Mouse (Mus musculus) bone marrow macrophage, adult 2 months (primary cell): ENCODE data around the gene Hddc3. TPM values are rescaled to one million over a fixed set of nuclear protein-coding genes. Genes with fewer than 3 reads are reported as not detected.
"Not testable (repeated sequence)": the region's sequence is repeated elsewhere in the genome, so short reads cannot be mapped to it uniquely, and the experiment has no call there.

ENCODE experiments used
- H3K27ac ChIP-seq: 2 replicates; pipeline ENCODE4 v1.5.1; 2012; ENCODE audit warnings: low read depth, low read length; ENCODE audit not compliant: insufficient read depth
- H3K4me1 ChIP-seq: 2 replicates; pipeline ENCODE4 v1.6.1; 2012; ENCODE audit warnings: low read length; ENCODE audit not compliant: control insufficient read depth, insufficient read depth
- H3K4me3 ChIP-seq: 2 replicates; pipeline ENCODE4 v1.5.1; 2012; ENCODE audit warnings: mild to moderate bottlenecking, low read length, moderate library complexity; ENCODE audit not compliant: insufficient read depth
- CTCF ChIP-seq: IDR thresholded peaks from 2 replicates; pipeline ENCODE4 v1.5.1; 2012; ENCODE audit warnings: low read depth, mild to moderate bottlenecking, low read length, moderate library complexity
- POLR2A ChIP-seq: IDR thresholded peaks from 2 replicates; pipeline ENCODE4 v1.6.1; 2012; ENCODE audit warnings: mild to moderate bottlenecking, low read depth, low read length, borderline replicate concordance
- polyA plus RNA-seq: library from polyadenylated mRNA; stranded (reverse); fragments of >200 nt; gene quantifications from 2 replicates; pipeline ENCODE4 v1.2.4, GENCODE M21; 2012; ENCODE audit not compliant: missing spikeins, insufficient read depth, insufficient read length

Gene Hddc3
- polyA plus RNA-seq, 1 experiment: 7.5 TPM

DNA sequence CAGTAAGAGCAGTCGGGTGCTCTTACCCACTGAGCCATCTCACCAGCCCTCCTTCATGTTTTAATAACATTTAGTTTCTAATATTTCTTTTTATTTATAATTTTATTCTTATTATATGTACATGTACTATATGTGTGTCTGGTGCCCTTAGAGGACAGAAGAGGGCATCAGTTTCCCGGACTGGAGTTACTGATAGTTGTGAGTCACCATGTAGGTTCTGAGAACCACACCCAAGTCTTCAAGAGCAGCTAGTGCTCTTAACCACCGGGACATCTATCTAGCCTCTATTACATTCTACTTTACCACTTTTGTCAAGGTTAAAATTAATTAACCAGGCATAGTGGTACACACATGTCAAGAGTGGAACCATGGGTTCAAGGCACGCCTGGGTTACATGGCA, 51.7 kb downstream of the Hddc3 start:
- H3K4me1 ChIP-seq: peaks cover 9% of the 10 kb centered on the region
- H3K27ac ChIP-seq: no peak overlapping the region
- TF ChIP-seq CTCF (no peak), POLR2A (no peak)
- H3K4me3 ChIP-seq: no peak overlapping the region

DNA sequence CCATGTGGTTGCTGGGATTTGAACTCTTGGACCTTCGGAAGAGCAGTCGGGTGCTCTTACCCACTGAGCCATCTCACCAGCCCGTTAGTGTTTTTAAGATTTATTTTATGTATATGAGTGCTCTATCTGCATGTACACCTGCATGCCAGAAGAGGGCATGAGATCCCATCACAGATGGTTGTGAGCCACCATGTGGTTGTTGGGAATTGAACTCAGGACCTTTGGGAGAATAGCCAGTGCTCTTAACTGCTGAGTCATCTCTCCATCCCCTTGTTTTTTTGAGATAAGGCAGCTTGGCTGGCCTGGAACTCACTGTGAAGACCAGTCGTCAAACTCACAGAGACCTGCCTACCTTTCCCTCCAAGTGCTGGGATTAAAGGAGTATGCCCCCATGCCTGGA, 53.5 kb downstream of the Hddc3 start:
- H3K4me1 ChIP-seq: peaks cover 19% of the 10 kb centered on the region
- not testable (repeated sequence) for H3K4me3 ChIP-seq, H3K27ac ChIP-seq

DNA sequence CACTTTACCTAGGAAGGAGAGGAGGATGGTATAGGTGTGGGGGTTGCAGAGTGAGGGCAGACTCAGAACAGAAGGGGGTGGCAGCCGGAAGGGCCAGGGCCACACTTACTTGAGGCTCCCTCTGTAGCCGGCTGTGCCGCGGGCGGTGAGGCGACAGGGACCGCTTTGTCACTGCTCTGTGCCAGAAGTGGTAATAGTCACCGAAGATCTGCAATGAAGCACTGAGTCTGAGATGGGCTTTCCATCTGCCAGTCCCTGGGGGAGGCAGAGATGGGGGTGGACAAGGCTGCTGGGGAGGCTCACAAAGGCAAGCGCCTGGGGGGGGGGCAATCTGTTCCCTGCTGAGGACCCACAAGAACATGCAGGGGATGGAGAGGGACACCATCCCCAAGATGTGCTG, 55.1 kb downstream of the Hddc3 start:
- Histone ChIP-seq H3K4me3 (no peak overlapping the region), H3K27ac (no peak overlapping the region), H3K4me1 (peaks cover 19% of the 10 kb centered on the region)
- TF ChIP-seq CTCF: no peak
- no peak for TF ChIP-seq POLR2A

- Histone ChIP-seq H3K4me3 (no peak overlapping the region), H3K27ac (no peak overlapping the region), H3K4me1 (peaks cover 23% of the 10 kb centered on the region)
- TF ChIP-seq POLR2A: no peak
Measured at GRCm38 (mm10) chr7:80398654-80399444, 55.9 kb downstream of the Hddc3 start.

GRCm38 (mm10) chr7:80400099-80400498, 57.2 kb downstream of the Hddc3 start:
- Histone ChIP-seq H3K4me3 (no peak overlapping the region), H3K4me1 (peaks cover 32% of the 10 kb centered on the region), H3K27ac (no peak overlapping the region)
- no peak for TF ChIP-seq POLR2A
- TF ChIP-seq CTCF: no peak

Other genes with a start within 250 kb of the Hddc3 start
- gene Idh2, start 227.7 kb upstream of the Hddc3 start, polyA plus RNA-seq: 48.6 and 55.9 TPM in 2 replicates
- gene Sema4b, start 156.3 kb upstream of the Hddc3 start, polyA plus RNA-seq: 11.1 and 13.5 TPM in 2 replicates
- gene Cib1, start 110.3 kb upstream of the Hddc3 start, polyA plus RNA-seq: 69.3 and 76.2 TPM in 2 replicates
- gene Gdpgp1, start 110.2 kb upstream of the Hddc3 start, polyA plus RNA-seq: 3.1 and 3.5 TPM in 2 replicates
- gene Ttll13, start 96.7 kb upstream of the Hddc3 start, polyA plus RNA-seq: not detected in 2 replicates
- gene Ngrn, start 81.9 kb upstream of the Hddc3 start, polyA plus RNA-seq: 23.2 and 24.0 TPM in 2 replicates
- gene Vps33b, start 73.5 kb upstream of the Hddc3 start, polyA plus RNA-seq: 12.9 and 13.5 TPM in 2 replicates
- gene Prc1, start 48.7 kb upstream of the Hddc3 start, polyA plus RNA-seq: 66.9 and 68.7 TPM in 2 replicates
- 5.5 and 6.8 TPM in 2 replicates for gene Rccd1, start 18.6 kb upstream of the Hddc3 start, polyA plus RNA-seq
- gene Unc45a, start 2.1 kb upstream of the Hddc3 start, polyA plus RNA-seq: 13.3 and 17.6 TPM in 2 replicates
- gene Man2a2, start 28.3 kb downstream of the Hddc3 start, polyA plus RNA-seq: 75.2 and 75.7 TPM in 2 replicates
- gene Fes, start 44.8 kb downstream of the Hddc3 start, polyA plus RNA-seq: 238 TPM in 2 replicates
- gene Furin, start 62.3 kb downstream of the Hddc3 start, polyA plus RNA-seq: 70.6 and 73.7 TPM in 2 replicates
- 10.2 and 13.6 TPM in 2 replicates for gene Blm, start 192.0 kb downstream of the Hddc3 start, polyA plus RNA-seq